Mouse (Mus musculus) splenic B cell, adult 2 months (primary cell): Measurements from ENCODE around the gene Trmt13.
A peak's percentile ranks its signal among the peaks of the same experiment; 100 is the strongest.

Experiments
- DNase-seq: peaks from one replicate; pipeline ENCODE4 v3.0.0-alpha.2; 2011; ENCODE audit warnings: low read depth, low spot score
- H3K27me3 ChIP-seq: 2 replicates; pipeline ENCODE4 v1.6.1; 2012; ENCODE audit warnings: mild to moderate bottlenecking, low read length, moderate library complexity, mixed read lengths; ENCODE audit not compliant: control insufficient read depth, poor library complexity, insufficient read depth, severe bottlenecking
- H3K36me3 ChIP-seq: 2 replicates; pipeline ENCODE4 v1.6.1; 2012; ENCODE audit warnings: mild to moderate bottlenecking, low read length, moderate library complexity, mixed read lengths; ENCODE audit not compliant: control insufficient read depth, poor library complexity, insufficient read depth, severe bottlenecking

Gene Trmt13

DNA sequence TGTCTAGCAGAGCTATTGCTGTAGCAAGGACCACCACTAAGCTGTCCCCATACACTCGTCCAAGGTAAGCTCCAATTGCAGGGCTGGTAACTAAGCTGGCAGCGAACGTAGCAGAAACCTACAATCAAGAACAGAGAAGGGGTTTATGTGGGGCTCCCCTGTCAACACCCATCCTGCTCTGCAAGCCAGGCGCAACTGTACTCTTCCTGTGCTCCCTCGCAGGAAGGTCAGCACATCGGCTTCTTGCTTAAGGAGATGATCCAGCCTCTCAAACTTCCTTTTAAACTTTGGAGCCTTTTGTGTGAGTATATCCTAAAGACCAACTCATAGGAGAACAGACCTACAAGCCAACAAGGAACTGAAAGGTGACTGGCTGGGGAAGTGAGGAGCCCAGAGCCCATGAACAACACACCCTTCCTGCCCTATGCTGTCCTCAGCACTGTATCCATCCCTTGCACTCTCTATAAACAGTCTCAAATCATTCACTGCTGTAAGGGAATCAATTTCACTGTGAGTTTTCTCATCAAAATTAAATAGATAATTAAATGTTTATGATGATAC lies 27.5 kb upstream of the Trmt13 start:
- peaks cover 17% of the 10 kb centered on the region for H3K36me3 ChIP-seq
- H3K27me3 ChIP-seq = no peaks in the 10 kb centered on the region
- no peak for DNase-seq

DNA sequence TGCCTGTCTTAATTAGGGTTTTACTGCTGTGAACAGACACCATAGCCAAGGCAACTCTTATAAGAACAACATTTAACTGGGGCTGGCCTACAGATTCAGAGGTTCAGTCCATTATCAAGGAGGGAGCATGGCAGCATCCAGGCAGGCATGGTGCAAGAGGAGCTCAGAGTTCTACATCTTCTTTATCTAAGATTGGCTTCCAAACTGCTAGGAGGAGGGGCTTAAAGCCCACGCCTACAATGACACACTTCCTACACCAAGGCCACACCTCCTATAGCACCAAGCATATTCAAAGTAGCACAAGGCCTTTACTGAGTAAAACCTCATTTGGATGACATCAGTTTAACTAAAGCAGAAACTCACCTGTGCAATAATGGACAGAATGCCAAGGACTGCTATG lies 25.6 kb upstream of the Trmt13 start:
- Histone ChIP-seq H3K27me3 (no peaks in the 10 kb centered on the region), H3K36me3 (peaks cover 23% of the 10 kb centered on the region)
- DNase-seq = peak; percentile 24

DNA sequence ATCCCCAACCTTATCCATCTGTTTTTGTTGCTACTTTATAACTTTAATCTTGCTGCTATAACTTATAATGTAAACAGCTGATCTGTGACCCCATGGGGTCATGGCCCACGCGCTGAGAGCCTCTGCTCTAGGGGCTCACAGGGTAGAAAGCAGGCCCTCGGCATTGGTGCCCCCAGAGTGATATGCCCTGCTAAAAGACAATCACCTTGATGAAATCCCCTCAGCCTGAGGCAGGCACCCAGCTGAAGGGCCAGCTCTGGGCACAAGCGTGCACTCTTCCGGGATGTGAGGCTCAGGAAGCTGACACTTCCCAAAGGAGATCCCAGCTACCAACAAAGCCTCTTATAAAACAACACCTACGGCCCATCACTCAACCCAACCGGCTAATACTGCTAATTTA lies 24.2 kb upstream of the Trmt13 start:
- Histone ChIP-seq H3K36me3 (peaks cover 20% of the 10 kb centered on the region), H3K27me3 (no peaks in the 10 kb centered on the region)
- no peak for DNase-seq

DNA sequence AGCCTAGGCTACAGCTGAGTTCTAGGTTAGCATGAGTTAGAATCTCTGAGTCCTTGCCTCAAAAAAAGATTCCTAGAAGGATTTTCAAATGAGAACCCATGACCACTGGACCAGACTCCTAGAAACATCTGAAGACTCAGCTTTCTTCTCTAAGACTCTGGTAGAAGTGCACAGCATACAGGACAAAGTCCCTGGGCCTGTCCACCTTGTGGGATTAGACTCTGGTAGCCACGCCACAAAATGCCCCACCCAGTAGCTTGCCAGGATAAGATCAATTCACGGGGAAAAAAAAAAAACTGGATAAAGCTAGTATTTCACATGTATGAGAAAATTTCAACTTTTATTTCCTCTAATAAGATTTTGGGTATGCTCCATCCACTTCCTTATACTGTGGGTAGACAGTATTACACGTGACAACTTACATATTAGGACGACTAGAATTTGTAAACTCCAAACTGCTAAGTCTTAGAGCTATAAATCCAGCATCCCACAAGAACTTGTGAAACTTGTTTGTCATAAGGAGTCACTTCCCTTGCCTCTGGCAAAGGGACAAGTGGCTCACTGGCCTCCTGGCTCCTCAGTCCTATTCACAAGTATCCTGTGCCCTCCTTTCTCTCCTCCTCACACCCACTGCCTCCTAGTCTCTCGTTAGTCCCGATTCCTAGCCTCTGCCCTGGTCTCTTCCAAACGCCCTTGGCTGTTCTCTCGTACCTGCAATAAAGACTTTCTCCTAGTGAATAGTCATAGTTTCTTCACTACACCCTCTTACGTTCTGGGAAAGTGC lies 23.5 kb upstream of the Trmt13 start:
- Histone ChIP-seq H3K36me3 (peaks cover 19% of the 10 kb centered on the region), H3K27me3 (no peaks in the 10 kb centered on the region)
- no peak for DNase-seq

DNA sequence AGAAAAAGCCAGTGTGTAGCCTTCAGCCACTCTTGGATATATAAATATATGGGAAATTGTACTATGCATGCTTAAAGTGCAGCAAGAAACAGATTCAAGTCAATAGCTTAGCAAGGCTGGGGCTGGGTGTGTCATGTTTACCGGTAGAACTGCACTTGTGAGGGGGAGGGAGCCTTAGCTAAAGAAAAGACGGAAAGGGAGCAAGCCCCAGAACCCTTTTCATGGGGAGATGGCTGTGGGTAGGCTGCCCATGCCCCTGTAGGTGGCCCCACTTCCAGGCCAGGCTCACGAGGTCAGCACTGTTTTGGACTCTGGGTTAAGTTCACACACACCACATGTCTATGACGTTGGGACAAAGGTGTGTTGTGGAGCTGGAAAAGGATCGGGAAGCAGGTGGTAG lies 21.4 kb upstream of the Trmt13 start:
- no peaks in the 10 kb centered on the region for H3K27me3 ChIP-seq
- DNase-seq = no peak
- H3K36me3 ChIP-seq = peaks cover 12% of the 10 kb centered on the region

DNA sequence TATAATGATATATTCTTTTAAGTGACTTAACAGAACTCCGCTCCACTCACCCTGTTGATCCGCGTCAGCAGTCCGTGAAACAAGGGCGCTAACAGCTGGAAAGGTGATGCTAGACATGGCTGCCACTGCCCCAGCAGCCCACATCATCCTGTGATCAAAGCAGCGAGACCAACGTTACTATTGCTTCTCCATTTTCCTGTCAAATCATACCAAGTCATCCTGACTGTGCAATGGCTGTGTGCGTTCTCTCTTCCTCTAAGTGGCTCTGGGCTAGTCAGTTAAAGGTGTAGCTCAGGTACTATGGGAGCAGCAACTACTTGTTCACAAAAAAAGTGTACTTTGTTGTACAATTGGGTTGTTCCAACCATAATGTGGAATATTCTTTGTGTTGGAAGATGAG lies 20.5 kb upstream of the Trmt13 start:
- peaks cover 12% of the 10 kb centered on the region; the same call in 1 of the 2 replicates for H3K36me3 ChIP-seq
- no peak for DNase-seq
- H3K27me3 ChIP-seq = no peaks in the 10 kb centered on the region

DNA sequence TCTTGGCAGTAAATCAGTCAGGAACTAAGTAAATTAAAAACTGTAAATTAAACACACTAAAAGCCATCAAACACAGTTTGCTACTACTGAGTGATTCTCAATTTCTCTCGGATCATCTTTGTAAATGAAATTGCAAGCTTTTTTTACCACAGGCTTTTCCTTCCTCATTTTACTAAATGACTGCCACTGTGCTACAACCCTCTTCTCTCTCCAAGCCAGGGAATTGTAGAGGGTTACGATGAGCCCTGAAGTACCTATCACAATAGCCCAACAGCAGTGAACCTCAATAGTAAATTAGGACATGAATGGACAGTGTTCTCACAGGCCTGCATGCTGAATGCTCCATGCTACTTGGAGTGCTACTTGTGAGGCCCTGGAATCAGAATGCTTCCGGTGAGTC lies 19.7 kb upstream of the Trmt13 start:
- DNase-seq = no peak
- Histone ChIP-seq H3K27me3 (no peaks in the 10 kb centered on the region), H3K36me3 (peaks cover 12% of the 10 kb centered on the region; the same call in 1 of the 2 replicates)

DNA sequence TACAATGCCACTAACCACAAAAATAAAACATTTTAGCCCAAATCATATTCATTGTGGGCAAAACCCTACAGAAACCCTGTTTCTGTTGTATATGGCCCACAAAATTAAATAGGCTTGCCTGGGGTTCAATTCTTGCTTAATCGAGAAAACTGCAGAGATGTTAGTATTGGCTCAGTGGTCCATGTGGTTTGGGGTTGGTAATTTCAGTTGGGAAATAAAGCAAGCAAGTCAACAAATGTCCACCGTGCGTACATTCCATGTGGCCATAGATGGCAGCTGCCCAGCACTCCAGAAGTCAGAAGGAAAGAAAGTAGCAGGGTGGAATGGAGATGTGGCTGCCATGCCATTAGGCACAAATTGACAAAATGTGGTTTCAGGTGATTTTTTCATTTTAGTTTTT lies 18.6 kb upstream of the Trmt13 start:
- H3K36me3 ChIP-seq = peaks cover 13% of the 10 kb centered on the region; the same call in 1 of the 2 replicates
- H3K27me3 ChIP-seq = no peaks in the 10 kb centered on the region
- no peak for DNase-seq

DNA sequence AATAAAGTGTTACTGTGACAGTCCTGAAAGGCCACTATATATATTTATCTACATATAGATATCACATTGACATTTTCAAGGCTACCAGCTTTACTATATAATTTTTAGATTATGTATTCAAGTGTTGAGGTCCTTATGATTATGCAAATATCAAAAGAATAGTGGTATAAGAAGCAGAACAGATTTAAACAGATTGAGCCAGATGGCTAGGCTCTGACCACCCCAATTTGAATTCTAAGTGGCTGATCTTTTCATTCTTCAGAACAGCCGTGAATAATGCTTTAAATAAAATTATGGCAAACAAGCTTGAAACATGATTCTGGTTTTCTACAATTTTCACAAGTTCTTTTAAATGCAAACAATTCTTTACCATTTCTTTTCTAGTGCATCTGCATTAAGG lies 17.1 kb upstream of the Trmt13 start:
- H3K27me3 ChIP-seq = no peaks in the 10 kb centered on the region
- no peak for DNase-seq
- H3K36me3 ChIP-seq = peaks cover 13% of the 10 kb centered on the region; the same call in 1 of the 2 replicates

DNA sequence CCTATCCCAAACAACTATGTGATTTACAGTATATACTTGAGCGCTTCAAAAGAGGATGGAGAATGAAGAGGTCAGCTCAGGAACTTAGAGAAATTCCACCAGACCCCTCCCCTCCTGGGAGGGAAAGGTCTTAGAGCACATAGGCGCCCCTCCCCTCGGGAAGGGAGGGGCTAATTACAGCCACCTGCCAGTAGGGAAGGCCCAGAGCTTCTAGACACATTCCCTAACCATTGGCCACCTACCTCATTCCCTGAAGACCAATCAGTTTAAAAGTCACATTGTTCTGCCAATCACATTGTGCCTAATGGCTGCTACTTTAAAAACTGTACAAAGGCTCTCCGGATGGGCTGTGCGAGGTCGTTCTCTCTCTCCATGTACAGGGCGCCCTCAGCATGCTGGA lies 8.3 kb upstream of the Trmt13 start:
- no peaks in the 10 kb centered on the region for H3K27me3 ChIP-seq
- DNase-seq = no peak

DNA sequence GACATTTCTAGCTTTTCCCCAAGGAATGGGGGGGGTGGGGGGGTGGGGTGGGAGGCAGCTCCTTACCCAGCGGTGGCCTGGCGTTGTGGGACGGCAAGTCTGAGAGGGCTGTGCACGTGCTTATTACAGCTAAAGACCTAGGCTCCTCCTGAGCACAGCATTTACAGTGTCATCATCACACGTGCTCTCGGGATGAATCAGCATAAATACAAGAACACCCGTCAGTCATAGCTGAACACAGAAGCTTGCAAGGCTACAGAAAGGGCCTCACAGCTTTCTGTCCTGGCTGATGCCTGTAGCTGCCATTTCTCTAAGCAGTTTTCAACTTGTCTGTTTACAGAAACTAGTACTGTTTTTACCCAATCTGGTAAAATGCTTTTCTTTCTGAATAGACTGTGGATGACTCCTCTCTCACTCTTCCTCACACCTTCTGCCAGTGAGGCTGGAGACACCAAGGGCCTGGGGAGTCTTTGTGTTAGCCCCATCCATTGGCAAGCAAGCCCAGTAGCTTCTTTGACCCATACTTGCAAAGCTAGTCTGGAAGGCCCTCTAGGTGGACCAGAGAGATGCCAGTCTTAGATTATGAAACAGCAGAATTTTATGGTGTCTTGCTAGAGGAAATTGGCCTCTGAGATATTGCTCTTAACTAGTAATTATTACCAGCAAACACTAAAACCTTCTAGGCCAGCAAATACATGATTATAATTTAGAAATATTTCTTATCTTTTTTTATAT lies 6.4 kb upstream of the Trmt13 start:
- DNase-seq = no peak
- Histone ChIP-seq H3K36me3 (0 out of 2 replicates have a peak, but pooled peaks cover 5% of the 10 kb centered on the region), H3K27me3 (no peaks in the 10 kb centered on the region)

More for the DNA sequence above, 8.3 kb upstream of the Trmt13 start:
- 0 out of 2 replicates have a peak, but pooled peaks cover 5% of the 10 kb centered on the region for H3K36me3 ChIP-seq

DNA sequence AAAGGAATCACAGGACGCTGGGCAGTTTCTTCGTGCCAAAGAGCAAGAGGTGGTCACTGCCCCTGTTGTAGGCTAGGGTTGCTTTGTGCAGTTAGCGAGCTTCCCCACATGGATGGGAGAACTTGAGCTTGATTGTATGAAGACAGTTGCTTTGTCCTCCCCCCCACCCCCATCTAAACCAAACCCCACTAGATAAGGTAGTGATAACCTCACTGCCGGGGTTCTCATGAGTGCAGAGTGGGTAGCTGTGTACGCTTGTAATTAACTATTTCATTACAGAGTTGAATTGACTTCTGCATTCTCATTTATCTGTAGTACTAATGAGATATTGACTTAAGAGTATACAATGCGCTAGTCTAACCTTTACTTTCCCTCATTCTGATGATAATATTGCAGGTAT lies 4.5 kb upstream of the Trmt13 start:
- no peaks in the 10 kb centered on the region for H3K27me3 ChIP-seq
- no peak for DNase-seq

DNA sequence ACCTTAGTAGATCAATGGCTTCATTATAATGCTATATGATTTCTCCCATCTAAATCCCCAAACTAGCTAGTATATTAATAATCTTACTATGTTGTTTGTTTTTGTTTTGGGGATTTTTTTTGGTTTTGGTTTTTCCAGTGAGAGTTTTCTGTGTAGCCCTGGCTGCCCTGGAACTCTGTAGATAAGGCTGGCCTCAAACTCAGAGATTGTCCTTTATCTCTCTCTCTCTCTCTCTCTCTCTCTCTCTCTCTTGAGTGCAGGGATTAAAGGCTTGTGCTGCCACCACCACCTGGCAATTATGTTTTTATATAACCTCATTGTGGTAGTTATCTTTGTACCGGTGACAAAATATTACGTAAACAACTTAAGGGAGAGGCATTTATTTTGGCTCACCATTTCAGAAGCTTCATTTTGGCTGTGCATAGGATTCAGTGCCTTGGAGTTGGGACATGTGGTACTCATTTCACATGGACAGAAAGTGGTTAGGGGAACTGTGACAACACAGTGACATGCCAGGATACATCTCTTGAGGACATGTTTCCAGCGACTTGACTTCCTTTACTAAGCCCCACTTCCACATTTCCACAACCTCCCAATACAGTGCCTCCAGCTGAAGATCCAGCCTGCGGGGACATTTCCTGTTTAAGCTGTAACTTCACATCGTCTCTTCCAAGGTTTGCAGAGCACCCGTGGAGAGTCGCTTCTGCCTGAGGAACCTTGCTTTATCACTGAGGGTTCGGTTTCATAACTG lies 1.1 kb upstream of the Trmt13 start:
- no peak for DNase-seq
- Histone ChIP-seq H3K27me3 (no peaks in the 10 kb centered on the region), H3K36me3 (no peaks in the 10 kb centered on the region)

More for the DNA sequence above, 4.5 kb upstream of the Trmt13 start:
- H3K36me3 ChIP-seq = 0 out of 2 replicates have a peak, but pooled peaks cover 5% of the 10 kb centered on the region

DNA sequence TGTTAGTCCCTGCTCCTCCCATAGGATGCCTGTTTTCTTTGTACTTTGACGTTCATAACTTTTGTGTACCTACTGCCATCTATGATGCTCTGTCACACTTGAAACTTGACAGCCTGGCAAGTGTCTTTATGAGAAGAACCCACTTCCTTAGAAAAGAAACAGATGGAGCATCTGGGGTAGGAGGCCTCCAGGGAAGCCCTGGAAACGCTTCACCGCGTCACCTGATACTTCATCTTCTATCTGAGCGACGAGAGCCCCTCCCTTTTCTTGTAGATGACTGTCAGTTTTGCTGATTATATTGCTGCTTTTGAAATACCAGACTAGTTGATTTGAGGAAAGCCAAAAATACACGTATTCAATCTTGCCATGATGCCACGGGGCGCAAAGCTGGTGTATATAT lies 9.8 kb downstream of the Trmt13 start:
- H3K36me3 ChIP-seq = peaks cover 2% of the 10 kb centered on the region
- DNase-seq = no peak

More for the DNA sequence above, 9.8 kb downstream of the Trmt13 start:
- no peaks in the 10 kb centered on the region for H3K27me3 ChIP-seq
